Mouse (Mus musculus) ovary, postnatal 10 days (tissue): Measurements from ENCODE around the gene Plcb2.

ENCODE experiments used
- DNase-seq: peaks from one replicate; pipeline ENCODE4 v3.0.0; 2022; ENCODE audit warnings: low spot score

Gene Plcb2

DNA sequence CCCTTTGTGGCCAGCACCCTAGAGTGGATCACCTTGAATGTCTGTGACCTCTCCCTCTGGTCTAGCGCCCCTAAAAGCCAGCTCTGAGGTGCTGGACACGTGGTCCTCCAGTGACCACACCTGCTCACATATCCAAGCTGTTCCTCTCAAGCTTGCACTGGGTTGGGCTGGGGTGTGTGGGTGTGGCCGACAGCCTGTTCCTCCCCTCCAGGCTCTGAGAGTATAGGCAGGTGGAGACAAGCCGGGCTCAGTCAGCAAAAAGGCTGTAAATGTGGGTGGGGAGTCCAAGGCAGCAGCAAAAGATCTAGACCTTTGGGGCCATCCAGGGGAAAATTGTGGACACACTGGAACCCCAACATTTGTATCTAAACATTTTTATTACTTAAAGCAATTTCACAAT is 69.8 kb downstream of the Plcb2 start:
- no peak for DNase-seq
